Mouse (Mus musculus): ENCODE results near the gene Armh4. TPM values are rescaled to one million over a fixed set of nuclear protein-coding genes. Genes with fewer than 3 reads are reported as not detected.
A peak's percentile ranks its signal among the peaks of the same experiment; 100 is the strongest.
"Not testable (repeated sequence)": the region's sequence is repeated elsewhere in the genome, so short reads cannot be mapped to it uniquely, and the experiment has no call there.

Gene Armh4
- polyA plus RNA-seq (2014; fragmentation: Nextera tagmentation; extraction: Ambion mirVana), result 16.0 and 18.2 TPM in 2 replicates

DNA sequence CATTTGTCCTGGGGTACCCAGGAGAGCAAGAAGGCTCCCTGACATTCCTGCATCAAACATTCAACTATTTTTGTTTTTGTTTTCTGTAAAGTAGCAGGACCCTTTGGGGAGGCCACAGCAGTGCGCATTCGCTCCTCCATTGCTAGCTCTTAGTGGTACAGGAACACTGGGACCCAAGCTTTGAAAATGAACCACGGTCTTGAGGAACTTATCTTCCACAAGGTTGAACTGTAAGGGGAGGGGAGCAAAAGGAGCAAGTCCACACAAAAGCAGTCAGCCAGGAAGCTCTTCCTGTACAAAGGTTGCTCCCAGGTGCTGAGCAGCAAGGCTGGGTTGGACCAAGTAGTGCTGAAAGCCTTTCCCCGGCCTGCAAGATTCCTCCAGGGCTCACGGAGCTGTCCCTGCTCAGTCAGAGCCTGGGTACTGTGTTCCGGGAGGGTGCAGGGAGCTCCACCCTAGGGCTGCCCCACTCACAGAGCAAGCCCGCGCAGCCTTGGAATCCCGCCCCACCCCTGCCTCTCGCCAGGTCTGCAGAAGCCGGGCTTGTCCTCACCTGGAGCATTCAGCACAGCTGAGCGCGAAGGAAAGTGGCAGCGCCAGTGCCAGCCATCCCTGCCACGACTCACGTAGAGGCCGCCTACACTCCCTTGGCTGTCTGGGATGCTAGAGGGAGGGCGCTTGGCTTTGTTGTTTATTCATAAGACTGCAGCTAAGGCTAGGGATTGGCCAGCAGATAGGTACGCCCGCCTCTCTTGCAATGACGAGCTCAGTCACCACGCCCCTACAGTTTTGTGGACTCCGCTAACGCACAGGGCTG lies at the start of gene Armh4:
TSS of gene Armh4 (minus strand) at position 669 of the 817 bp plus-strand sequence.
- Histone ChIP-seq H3K4me3 (ENCODE audit: low read depth, low read length) (peak within 1 kb of the TSS; percentile 55), H3K9me3 (ENCODE audit: control insufficient read depth, low read length) (no peaks in the 10 kb centered on the region), H3K27me3 (replicated peaks; ENCODE audit: control insufficient read depth, insufficient read depth, low read length) (no peaks in the 10 kb centered on the region), H3K27ac (ENCODE audit: low read depth) (peak within 1 kb of the TSS; percentile 48; the same call in 1 of the 2 replicates), H3K4me1 (replicated peaks; ENCODE audit: control insufficient read depth, insufficient read depth, low read length) (0 out of 2 replicates have a peak, but pooled peaks cover 4% of the 10 kb centered on the region), H3K4me2 (ENCODE audit: low read length) (peak within 1 kb of the TSS; percentile 55), H3K9ac (ENCODE audit: low read length) (peak within 1 kb of the TSS; percentile 41), H3K36me3 (ENCODE audit: control insufficient read depth, insufficient read depth, low read length) (no peaks in the 10 kb centered on the region)
- ATAC-seq (replicated peaks; ENCODE audit: low FRiP score, low TSS enrichment, low read depth) (peak; percentile 98), DNase-seq (ENCODE audit: low spot score) (peak; percentile 88)
- WGBS, result 1% methylated on average over 24 of the region's 24 CpGs

DNA sequence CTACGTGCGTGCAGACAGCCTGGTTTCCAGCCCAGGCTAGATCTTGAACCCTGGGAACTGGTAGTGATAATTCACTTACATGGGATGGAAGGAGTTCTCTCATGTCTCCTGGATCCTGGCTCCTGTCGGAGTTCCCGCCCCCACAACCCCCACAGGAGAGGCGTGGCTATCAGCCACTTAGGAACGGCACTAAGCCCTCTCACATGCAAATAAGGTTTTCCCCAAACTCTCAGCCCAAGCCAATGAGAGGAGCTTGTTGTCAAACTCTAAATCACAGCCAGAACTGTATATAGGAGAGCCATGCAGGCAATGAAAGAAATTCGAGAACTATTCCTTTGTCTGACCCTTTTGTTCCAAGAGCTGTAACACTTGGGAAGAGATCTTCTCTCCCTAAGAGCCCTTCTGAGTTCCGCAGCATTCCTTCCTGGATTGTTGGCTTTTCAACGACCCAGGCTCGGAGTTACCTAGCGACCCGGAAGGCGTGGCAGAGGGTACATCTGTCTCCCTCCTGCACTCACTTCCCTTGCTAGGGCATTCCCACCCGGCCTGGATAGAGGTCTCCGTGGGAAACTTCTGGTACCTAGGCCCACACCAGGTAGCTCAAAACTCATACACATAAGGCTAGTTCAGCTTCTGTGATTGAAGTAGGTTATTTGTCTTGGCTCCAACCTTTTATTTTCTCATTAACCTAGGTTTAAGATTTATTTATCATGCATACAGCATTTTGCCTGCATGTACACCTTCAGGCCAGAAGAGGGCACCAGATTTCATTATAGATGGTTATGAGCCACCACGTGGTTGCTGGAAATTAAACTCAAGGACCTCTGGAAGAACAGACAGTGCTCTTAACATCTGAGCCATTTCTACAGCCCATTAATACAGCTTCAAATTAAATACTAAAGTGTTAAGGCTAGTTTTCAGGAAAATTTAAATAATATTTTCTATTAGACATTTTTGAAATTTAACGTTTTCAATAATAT lies 46.3 kb upstream of the Armh4 start:
- no peaks in the 10 kb centered on the region for H3K4me1 ChIP-seq (replicated peaks; ENCODE audit: control insufficient read depth, insufficient read depth, low read length)
- H3K9me3 ChIP-seq (ENCODE audit: control insufficient read depth, low read length), result no peaks in the 10 kb centered on the region
- no peak overlapping the region for H3K4me3 ChIP-seq (ENCODE audit: low read depth, low read length)
- H3K36me3 ChIP-seq (ENCODE audit: control insufficient read depth, insufficient read depth, low read length), result no peaks in the 10 kb centered on the region
- peak; percentile 57 for DNase-seq (ENCODE audit: low spot score)
- no peak overlapping the region for H3K27ac ChIP-seq (ENCODE audit: low read depth)
- H3K4me2 ChIP-seq (ENCODE audit: low read length), result peak overlapping the region; percentile 45
- no peaks in the 10 kb centered on the region for H3K27me3 ChIP-seq (replicated peaks; ENCODE audit: control insufficient read depth, insufficient read depth, low read length)
- 12% methylated on average over 17 of the region's 17 CpGs for WGBS
- no peak overlapping the region for H3K9ac ChIP-seq (ENCODE audit: low read length)
- 0 out of 2 replicates have a peak, but pooled peaks have one; percentile 43 for ATAC-seq (replicated peaks; ENCODE audit: low FRiP score, low TSS enrichment, low read depth)

DNA sequence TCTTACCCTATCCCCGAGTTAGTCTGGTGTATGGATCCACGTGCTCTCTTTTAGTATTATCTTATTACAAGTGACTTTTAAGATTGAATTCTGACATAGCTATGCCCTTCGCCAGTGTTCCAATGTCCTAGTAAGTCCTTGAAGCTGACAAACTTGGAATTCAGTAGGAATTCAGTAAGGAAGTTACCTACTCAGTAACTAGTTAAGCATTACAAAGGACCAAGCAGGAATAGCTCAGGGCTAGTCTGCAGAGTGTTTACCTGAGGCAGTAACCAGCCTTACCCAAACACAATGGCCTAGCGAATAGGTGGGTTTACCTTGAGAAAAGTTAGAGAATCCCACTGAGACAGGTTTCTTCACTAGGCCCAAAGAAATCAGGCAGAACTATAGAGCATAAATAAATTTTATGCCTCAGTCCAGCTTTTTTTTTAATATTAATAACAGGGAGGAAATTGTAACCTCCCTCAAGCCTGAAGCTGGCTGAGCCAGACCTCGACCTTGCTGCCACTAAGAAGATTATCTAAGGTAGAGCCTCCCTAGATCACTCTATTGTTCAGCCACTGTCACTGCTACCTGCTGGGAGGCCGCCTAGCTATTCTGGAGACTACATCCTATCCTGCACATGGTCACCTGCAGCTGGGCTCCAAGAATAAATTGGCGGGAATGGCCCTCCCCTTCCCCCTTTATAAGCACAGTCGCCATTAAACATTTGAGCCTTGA lies 36.7 kb upstream of the Armh4 start:
- not testable (repeated sequence) for H3K4me2 ChIP-seq (ENCODE audit: low read length); ATAC-seq (replicated peaks; ENCODE audit: low FRiP score, low TSS enrichment, low read depth); H3K9me3 ChIP-seq (ENCODE audit: control insufficient read depth, low read length); H3K9ac ChIP-seq (ENCODE audit: low read length); H3K36me3 ChIP-seq (ENCODE audit: control insufficient read depth, insufficient read depth, low read length); H3K27ac ChIP-seq (ENCODE audit: low read depth); DNase-seq (ENCODE audit: low spot score); H3K4me1 ChIP-seq (replicated peaks; ENCODE audit: control insufficient read depth, insufficient read depth, low read length); H3K4me3 ChIP-seq (ENCODE audit: low read depth, low read length); H3K27me3 ChIP-seq (replicated peaks; ENCODE audit: control insufficient read depth, insufficient read depth, low read length)
- WGBS, result 78% methylated on average over 8 of the region's 8 CpGs

DNA sequence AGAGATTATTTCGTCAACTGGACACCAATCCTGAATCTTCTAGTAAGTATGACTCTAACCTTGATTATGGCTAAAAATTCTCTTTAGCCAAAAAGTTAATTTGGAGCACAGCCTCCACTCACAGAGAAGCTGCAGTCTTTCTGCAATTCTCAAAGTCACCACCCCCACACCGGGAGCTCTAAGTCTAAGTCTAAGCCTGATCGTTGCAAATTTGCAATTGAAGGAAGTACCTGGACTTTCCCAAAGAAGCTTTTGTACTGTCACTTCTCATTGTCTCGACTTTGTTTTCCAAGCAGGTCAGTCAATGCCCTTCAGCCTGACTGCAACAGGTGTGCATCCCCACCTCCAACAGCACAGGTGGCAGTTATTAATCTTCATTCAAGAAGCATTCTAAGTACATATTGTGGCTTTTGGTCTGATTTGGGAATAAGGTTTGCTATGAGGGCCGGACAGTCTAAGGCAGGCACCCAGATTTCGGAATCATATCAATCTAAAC lies 35.6 kb upstream of the Armh4 start:
- not testable (repeated sequence) for H3K9ac ChIP-seq (ENCODE audit: low read length); DNase-seq (ENCODE audit: low spot score); H3K27ac ChIP-seq (ENCODE audit: low read depth); H3K27me3 ChIP-seq (replicated peaks; ENCODE audit: control insufficient read depth, insufficient read depth, low read length); ATAC-seq (replicated peaks; ENCODE audit: low FRiP score, low TSS enrichment, low read depth); H3K4me3 ChIP-seq (ENCODE audit: low read depth, low read length); H3K9me3 ChIP-seq (ENCODE audit: control insufficient read depth, low read length); H3K4me2 ChIP-seq (ENCODE audit: low read length); H3K36me3 ChIP-seq (ENCODE audit: control insufficient read depth, insufficient read depth, low read length); H3K4me1 ChIP-seq (replicated peaks; ENCODE audit: control insufficient read depth, insufficient read depth, low read length)
- 87% methylated on average over 6 of the region's 6 CpGs for WGBS

DNA sequence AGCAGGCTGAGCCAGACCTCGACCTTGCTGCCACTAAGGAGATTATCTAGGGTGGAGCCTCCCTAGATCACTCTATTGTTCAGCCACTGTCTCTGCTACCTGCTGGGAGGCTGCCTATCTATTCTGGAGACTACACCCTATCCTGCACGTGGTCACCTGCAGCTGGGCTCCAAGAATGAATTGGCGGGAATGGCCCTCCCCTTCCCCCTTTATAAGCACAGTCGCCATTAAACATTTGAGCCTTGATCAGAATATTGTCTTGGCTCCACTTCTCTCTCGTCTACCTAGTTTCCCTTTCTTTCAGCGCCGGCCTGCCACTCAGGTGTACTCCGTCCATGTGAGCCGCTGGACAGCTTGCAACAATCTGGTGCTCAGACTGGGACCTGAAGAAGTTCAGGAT lies 29.8 kb upstream of the Armh4 start:
- not testable (repeated sequence) for H3K4me2 ChIP-seq (ENCODE audit: low read length); H3K27me3 ChIP-seq (replicated peaks; ENCODE audit: control insufficient read depth, insufficient read depth, low read length); H3K9me3 ChIP-seq (ENCODE audit: control insufficient read depth, low read length); H3K36me3 ChIP-seq (ENCODE audit: control insufficient read depth, insufficient read depth, low read length); ATAC-seq (replicated peaks; ENCODE audit: low FRiP score, low TSS enrichment, low read depth); H3K27ac ChIP-seq (ENCODE audit: low read depth); H3K9ac ChIP-seq (ENCODE audit: low read length); DNase-seq (ENCODE audit: low spot score); H3K4me1 ChIP-seq (replicated peaks; ENCODE audit: control insufficient read depth, insufficient read depth, low read length); H3K4me3 ChIP-seq (ENCODE audit: low read depth, low read length)
- WGBS, result 82% methylated on average over 9 of the region's 9 CpGs

DNA sequence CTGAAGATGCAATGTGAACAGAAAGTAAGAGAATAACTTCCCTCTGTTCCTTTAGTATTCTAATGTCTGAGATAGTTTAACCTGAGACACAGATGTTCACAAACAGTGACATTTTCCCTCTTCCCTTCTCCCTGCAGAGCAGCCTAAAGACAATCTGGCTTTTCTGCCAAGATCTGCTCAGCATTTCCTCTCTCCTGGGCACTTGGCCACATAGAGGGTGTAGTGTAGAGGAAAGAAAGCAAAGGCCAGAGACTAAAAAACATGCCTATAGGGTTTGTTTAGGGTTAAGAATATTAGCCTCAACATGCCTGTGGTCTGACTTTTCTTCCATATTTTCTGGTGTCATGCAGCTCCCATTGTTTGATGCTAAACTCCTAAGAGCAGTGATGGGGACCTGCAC lies 21.9 kb upstream of the Armh4 start:
- not testable (repeated sequence) for DNase-seq (ENCODE audit: low spot score); H3K9me3 ChIP-seq (ENCODE audit: control insufficient read depth, low read length); H3K27me3 ChIP-seq (replicated peaks; ENCODE audit: control insufficient read depth, insufficient read depth, low read length); H3K36me3 ChIP-seq (ENCODE audit: control insufficient read depth, insufficient read depth, low read length); ATAC-seq (replicated peaks; ENCODE audit: low FRiP score, low TSS enrichment, low read depth); H3K27ac ChIP-seq (ENCODE audit: low read depth); H3K4me2 ChIP-seq (ENCODE audit: low read length); H3K4me1 ChIP-seq (replicated peaks; ENCODE audit: control insufficient read depth, insufficient read depth, low read length); H3K4me3 ChIP-seq (ENCODE audit: low read depth, low read length); H3K9ac ChIP-seq (ENCODE audit: low read length)

DNA sequence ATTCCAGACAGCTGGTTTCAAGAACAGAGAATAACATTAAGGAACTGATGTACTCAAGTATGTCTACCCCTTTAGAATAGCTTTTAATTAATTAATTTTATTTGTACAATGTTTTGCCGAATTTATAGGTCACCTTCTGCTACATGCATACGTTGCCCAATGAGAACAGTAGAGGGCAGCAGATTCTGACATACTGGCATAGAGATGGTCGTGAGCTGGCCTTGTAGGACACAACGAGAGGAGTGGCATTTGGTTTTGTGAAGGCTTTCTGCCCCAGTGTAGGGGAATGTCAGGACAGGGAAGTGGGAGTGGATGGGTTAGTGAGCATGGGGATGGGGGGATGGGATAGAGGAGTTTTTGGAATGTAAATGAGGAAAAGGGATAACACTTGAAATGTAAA lies 18.3 kb upstream of the Armh4 start:
- ATAC-seq (replicated peaks; ENCODE audit: low FRiP score, low TSS enrichment, low read depth) (0 out of 2 replicates have a peak, but pooled peaks have one; percentile 40), DNase-seq (ENCODE audit: low spot score) (peak; percentile 60)
- Histone ChIP-seq H3K4me1 (replicated peaks; ENCODE audit: control insufficient read depth, insufficient read depth, low read length) (no peaks in the 10 kb centered on the region), H3K4me2 (ENCODE audit: low read length) (no peak overlapping the region), H3K27me3 (replicated peaks; ENCODE audit: control insufficient read depth, insufficient read depth, low read length) (no peaks in the 10 kb centered on the region), H3K9me3 (ENCODE audit: control insufficient read depth, low read length) (no peaks in the 10 kb centered on the region), H3K9ac (ENCODE audit: low read length) (no peak overlapping the region), H3K36me3 (ENCODE audit: control insufficient read depth, insufficient read depth, low read length) (no peaks in the 10 kb centered on the region), H3K4me3 (ENCODE audit: low read depth, low read length) (no peak overlapping the region), H3K27ac (ENCODE audit: low read depth) (no peak overlapping the region)
- WGBS, result 15% methylated on average over 4 of the region's 4 CpGs

DNA sequence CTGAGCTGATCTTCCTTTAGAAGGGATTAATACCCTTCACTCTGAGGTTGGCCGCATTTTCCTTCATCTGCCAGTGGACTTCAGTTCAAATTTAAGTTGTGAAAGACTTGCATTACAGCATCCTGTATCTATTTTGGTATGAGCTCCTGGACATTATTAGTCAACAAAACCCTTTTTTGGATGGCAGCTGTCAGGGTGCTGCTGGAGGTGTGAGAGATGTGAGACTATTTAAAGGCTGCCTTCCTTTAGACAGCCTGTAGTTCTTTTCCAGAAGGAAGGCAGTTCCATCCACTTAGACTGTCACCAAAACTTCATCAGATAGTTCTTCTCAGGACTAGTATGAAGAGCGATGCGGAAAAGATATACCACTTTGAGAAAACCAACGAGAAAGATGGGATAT lies 10.8 kb upstream of the Armh4 start:
- DNase-seq (ENCODE audit: low spot score) (no peak), ATAC-seq (replicated peaks; ENCODE audit: low FRiP score, low TSS enrichment, low read depth) (no peak)
- no peak overlapping the region for H3K9ac ChIP-seq (ENCODE audit: low read length)
- H3K36me3 ChIP-seq (ENCODE audit: control insufficient read depth, insufficient read depth, low read length), result no peaks in the 10 kb centered on the region
- H3K27me3 ChIP-seq (replicated peaks; ENCODE audit: control insufficient read depth, insufficient read depth, low read length), result no peaks in the 10 kb centered on the region
- no peaks in the 10 kb centered on the region for H3K4me1 ChIP-seq (replicated peaks; ENCODE audit: control insufficient read depth, insufficient read depth, low read length)
- no peaks in the 10 kb centered on the region for H3K9me3 ChIP-seq (ENCODE audit: control insufficient read depth, low read length)
- H3K4me2 ChIP-seq (ENCODE audit: low read length), result no peak overlapping the region
- no peak overlapping the region for H3K27ac ChIP-seq (ENCODE audit: low read depth)
- WGBS, result 88% methylated on average over 4 of the region's 4 CpGs
- no peak overlapping the region for H3K4me3 ChIP-seq (ENCODE audit: low read depth, low read length)

Data from intestine, embryonic 14.5 days (tissue).